Mouse (Mus musculus) heart, embryonic 10.5 days (tissue): ENCODE data around the gene Kdm2b. TPM values are rescaled to one million over a fixed set of nuclear protein-coding genes. Genes with fewer than 3 reads are reported as not detected.

Experiments used
- DNase-seq: peaks from one replicate; pipeline ENCODE4 v3.0.0-alpha.2; 2017; ENCODE audit warnings: low spot score
- H3K27ac ChIP-seq: fragments of 300-500 bp; sonication (generic); 2 replicates; pipeline ENCODE4 v1.5.1; 2016; ENCODE audit warnings: mild to moderate bottlenecking
- H3K27me3 ChIP-seq: fragments of 300-500 bp; sonication (generic); 2 replicates; pipeline ENCODE4 v1.6.1; 2016; ENCODE audit warnings: mild to moderate bottlenecking; ENCODE audit not compliant: poor library complexity, insufficient read depth, severe bottlenecking
- H3K36me3 ChIP-seq: fragments of 300-500 bp; sonication (generic); 2 replicates; pipeline ENCODE4 v1.6.1; 2016; ENCODE audit warnings: mild to moderate bottlenecking, moderate library complexity
- H3K4me1 ChIP-seq: fragments of 300-500 bp; sonication (generic); 2 replicates; pipeline ENCODE4 v1.6.1; 2016; ENCODE audit warnings: mild to moderate bottlenecking
- H3K4me3 ChIP-seq: fragments of 300-500 bp; sonication (generic); 2 replicates; pipeline ENCODE4 v1.5.1; 2016; ENCODE audit warnings: mild to moderate bottlenecking, moderate library complexity
- H3K9me3 ChIP-seq: fragments of 300-500 bp; sonication (generic); 2 replicates; pipeline ENCODE4 v1.6.1; 2016; ENCODE audit warnings: mild to moderate bottlenecking, moderate library complexity
- WGBS: fragments of 180-500 bp; shearing (Covaris S2); methylation state at CpG from one replicate; pipeline ENCODE4 v1.1.7; 2016; 5-methylcytosine and 5-hydroxymethylcytosine counted together
- polyA plus RNA-seq: library from polyadenylated mRNA; unstranded; fragments of >200 nt; fragmentation: Nextera tagmentation; extraction: Ambion mirVana; gene quantifications from 2 replicates; pipeline ENCODE4 v1.2.1, GENCODE M21; 2016

Gene Kdm2b
- polyA plus RNA-seq, 1 experiment from 2014 or later: 47.1 TPM

DNA sequence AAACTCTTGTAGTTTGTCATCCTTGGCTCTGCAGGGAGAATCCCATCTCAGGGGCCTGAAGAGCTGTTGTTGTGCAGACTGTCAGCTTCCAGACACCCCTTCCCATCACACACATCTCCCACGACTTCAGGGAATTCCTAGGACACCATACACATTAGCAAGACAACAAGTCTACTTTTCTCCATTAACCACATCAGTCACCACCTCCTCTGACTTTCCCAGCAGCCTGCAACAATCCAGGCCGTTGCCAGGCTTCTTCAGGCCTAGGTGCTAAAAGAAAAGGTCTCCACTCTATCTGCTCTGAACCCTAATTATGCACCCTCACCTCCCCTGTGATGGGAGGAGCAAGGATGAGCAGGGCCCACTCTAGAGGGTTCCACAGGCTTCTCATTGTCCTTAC is 99.2 kb downstream of the Kdm2b start:
- no peak overlapping the region for H3K27ac ChIP-seq
- no peak overlapping the region for H3K4me3 ChIP-seq
- no peaks in the 10 kb centered on the region for H3K27me3 ChIP-seq
- 52% methylated on average over 2 of the region's 2 CpGs for WGBS
- peaks cover 32% of the 10 kb centered on the region for H3K4me1 ChIP-seq
- H3K9me3 ChIP-seq: no peaks in the 10 kb centered on the region
- H3K36me3 ChIP-seq: 0 out of 2 replicates have a peak, but pooled peaks cover 13% of the 10 kb centered on the region
- no peak for DNase-seq

GRCm38 (mm10) chr5:122888612-122889214 is 100.9 kb downstream of the Kdm2b start:
- H3K27ac ChIP-seq: 0 out of 2 replicates have a peak overlapping the region, but pooled peaks have one; percentile 16
- H3K36me3 ChIP-seq: 0 out of 2 replicates have a peak, but pooled peaks cover 13% of the 10 kb centered on the region
- 93% methylated on average over 16 of the region's 16 CpGs for WGBS
- no peaks in the 10 kb centered on the region for H3K9me3 ChIP-seq
- no peak overlapping the region for H3K4me3 ChIP-seq
- DNase-seq: peak; percentile 66
- peaks cover 24% of the 10 kb centered on the region for H3K4me1 ChIP-seq
- H3K27me3 ChIP-seq: no peaks in the 10 kb centered on the region

- no peaks in the 10 kb centered on the region for H3K27me3 ChIP-seq
- DNase-seq: peak; percentile 69
- WGBS: 76% methylated on average over 8 of the region's 8 CpGs
- no peaks in the 10 kb centered on the region for H3K9me3 ChIP-seq
- 0 out of 2 replicates have a peak, but pooled peaks cover 12% of the 10 kb centered on the region for H3K36me3 ChIP-seq
- H3K27ac ChIP-seq: 0 out of 2 replicates have a peak overlapping the region, but pooled peaks have one; percentile 16
- no peak overlapping the region for H3K4me3 ChIP-seq
- H3K4me1 ChIP-seq: peaks cover 29% of the 10 kb centered on the region
Measured at GRCm38 (mm10) chr5:122887926-122888611, 101.6 kb downstream of the Kdm2b start.

DNA sequence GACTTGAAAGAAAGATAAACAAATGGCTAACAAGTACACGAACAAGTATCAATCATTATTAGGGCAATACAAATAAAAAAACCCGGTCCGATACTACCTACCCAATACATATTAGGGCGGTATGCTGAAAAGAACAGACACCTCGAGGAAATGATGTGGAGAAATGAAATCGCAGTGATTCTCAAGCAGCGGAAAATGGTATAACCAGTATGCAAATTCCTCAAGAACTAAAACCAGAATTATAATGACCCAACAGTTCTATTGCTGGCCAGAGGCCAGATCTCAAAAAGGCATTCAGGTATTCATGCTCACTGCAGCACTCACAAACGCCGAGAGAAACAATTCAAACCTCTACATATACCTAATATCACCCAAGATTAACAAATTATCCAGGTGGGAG is 102.6 kb downstream of the Kdm2b start:
- 90% methylated on average over 9 of the region's 9 CpGs for WGBS

GRCm38 (mm10) chr5:122884594-122885348 is 104.9 kb downstream of the Kdm2b start:
- H3K27ac ChIP-seq: no peak overlapping the region
- H3K27me3 ChIP-seq: no peaks in the 10 kb centered on the region
- peaks cover 21% of the 10 kb centered on the region for H3K4me1 ChIP-seq
- no peaks in the 10 kb centered on the region for H3K9me3 ChIP-seq
- WGBS: 78% methylated on average over 7 of the region's 7 CpGs
- peaks cover 39% of the 10 kb centered on the region for H3K36me3 ChIP-seq
- no peak overlapping the region for H3K4me3 ChIP-seq
- peak; percentile 33 for DNase-seq

More for the DNA sequence above, 102.6 kb downstream of the Kdm2b start:
- H3K36me3 ChIP-seq: peaks cover 17% of the 10 kb centered on the region; the same call in 1 of the 2 replicates
- H3K4me1 ChIP-seq: peaks cover 30% of the 10 kb centered on the region
- no peaks in the 10 kb centered on the region for H3K9me3 ChIP-seq
- H3K4me3 ChIP-seq: no peak overlapping the region
- peak; percentile 17 for DNase-seq
- no peak overlapping the region for H3K27ac ChIP-seq
- no peaks in the 10 kb centered on the region for H3K27me3 ChIP-seq

GRCm38 (mm10) chr5:122883652-122884235 is 105.9 kb downstream of the Kdm2b start:
- H3K4me3 ChIP-seq: no peak overlapping the region
- no peaks in the 10 kb centered on the region for H3K9me3 ChIP-seq
- DNase-seq: peak; percentile 53
- H3K27ac ChIP-seq: no peak overlapping the region
- no peaks in the 10 kb centered on the region for H3K27me3 ChIP-seq
- peaks cover 50% of the 10 kb centered on the region for H3K36me3 ChIP-seq
- 44% methylated on average over 2 of the region's 2 CpGs for WGBS
- peaks cover 16% of the 10 kb centered on the region for H3K4me1 ChIP-seq

- H3K27me3 ChIP-seq: no peaks in the 10 kb centered on the region
- WGBS: 78% methylated on average over 9 of the region's 9 CpGs
- H3K36me3 ChIP-seq: peaks cover 49% of the 10 kb centered on the region
Measured at GRCm38 (mm10) chr5:122883237-122883636, 106.4 kb downstream of the Kdm2b start.

DNA sequence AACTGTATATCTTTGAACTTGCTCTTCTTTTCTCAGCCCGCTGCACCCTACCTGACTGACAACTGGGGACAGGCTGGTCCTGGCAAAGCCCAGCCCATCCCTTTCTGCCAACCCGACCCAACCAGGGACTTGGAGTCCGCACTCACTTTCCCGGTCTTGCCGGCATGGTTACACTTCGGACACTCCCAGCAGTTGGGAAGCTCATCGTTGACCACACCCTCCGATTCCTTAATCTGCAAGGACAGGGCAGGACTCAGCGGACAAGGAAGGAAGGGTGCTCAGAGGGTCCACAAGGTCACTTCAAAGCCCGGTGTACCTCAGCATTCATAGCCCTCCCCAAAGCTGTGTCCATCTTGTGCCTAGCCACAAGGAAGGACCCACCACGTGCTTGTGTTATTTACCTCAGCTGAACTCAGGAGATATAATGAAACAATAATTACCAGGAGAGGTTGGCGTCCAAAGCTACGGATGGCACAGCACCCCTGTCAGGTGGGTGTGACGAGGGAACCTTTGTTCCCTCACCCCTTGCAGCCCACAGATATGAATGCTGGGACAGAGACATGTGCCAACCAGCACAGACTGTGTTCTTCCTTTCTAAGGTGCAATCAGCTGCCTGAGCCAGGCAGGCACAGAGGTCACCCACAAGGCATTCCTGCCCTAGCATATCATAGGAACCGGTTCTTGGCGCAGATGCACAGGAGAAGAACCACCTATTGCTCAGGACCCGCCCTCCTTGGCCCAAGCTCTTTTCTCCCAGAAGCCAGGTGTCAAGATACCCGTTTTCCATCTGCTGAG is 107.2 kb downstream of the Kdm2b start:
- Histone ChIP-seq H3K4me1 (0 out of 2 replicates have a peak, but pooled peaks cover 7% of the 10 kb centered on the region), H3K27ac (no peak overlapping the region), H3K27me3 (no peaks in the 10 kb centered on the region), H3K36me3 (peaks cover 52% of the 10 kb centered on the region), H3K9me3 (no peaks in the 10 kb centered on the region), H3K4me3 (no peak overlapping the region)
- peak; percentile 73 for DNase-seq
- 88% methylated on average over 18 of the region's 18 CpGs for WGBS

More at GRCm38 (mm10) chr5:122883237-122883636, 106.4 kb downstream of the Kdm2b start:
- Histone ChIP-seq H3K4me1 (peaks cover 11% of the 10 kb centered on the region), H3K4me3 (no peak overlapping the region), H3K27ac (no peak overlapping the region), H3K9me3 (no peaks in the 10 kb centered on the region)
- peak; percentile 73 for DNase-seq

- WGBS: 66% methylated on average over 5 of the region's 5 CpGs
- Histone ChIP-seq H3K4me3 (no peak overlapping the region), H3K27ac (no peak overlapping the region), H3K4me1 (0 out of 2 replicates have a peak, but pooled peaks cover 7% of the 10 kb centered on the region), H3K9me3 (no peaks in the 10 kb centered on the region), H3K27me3 (no peaks in the 10 kb centered on the region), H3K36me3 (peaks cover 62% of the 10 kb centered on the region)
- DNase-seq: peak; percentile 87
Measured at GRCm38 (mm10) chr5:122881313-122881712, 108.3 kb downstream of the Kdm2b start.

GRCm38 (mm10) chr5:122880241-122880980 is 109.2 kb downstream of the Kdm2b start:
- Histone ChIP-seq H3K4me3 (no peak overlapping the region), H3K4me1 (0 out of 2 replicates have a peak, but pooled peaks cover 7% of the 10 kb centered on the region), H3K27ac (no peak overlapping the region), H3K27me3 (no peaks in the 10 kb centered on the region), H3K9me3 (no peaks in the 10 kb centered on the region), H3K36me3 (peaks cover 67% of the 10 kb centered on the region)
- WGBS: 92% methylated on average over 37 of the region's 37 CpGs
- DNase-seq: peak; percentile 76

DNA sequence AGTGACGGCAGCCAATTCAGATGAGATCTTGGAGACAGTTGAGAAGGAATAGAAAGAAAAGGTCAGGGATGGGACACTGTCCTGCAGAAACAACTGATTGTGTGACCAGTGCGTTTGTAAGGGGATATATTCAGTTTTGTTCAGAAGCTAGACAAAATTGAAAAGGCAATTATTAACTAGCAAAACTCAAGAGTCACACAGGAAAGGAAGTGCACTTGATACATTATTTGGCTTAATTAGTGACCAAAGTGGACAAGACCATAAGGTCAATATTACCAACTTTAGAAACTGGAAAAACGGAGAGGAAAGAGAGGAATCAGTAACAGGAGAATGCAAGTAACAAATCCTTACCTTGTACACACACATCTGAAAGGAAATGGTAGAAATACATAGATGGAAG is 113.0 kb downstream of the Kdm2b start:
- Histone ChIP-seq H3K4me1 (no peaks in the 10 kb centered on the region), H3K27ac (no peak overlapping the region), H3K9me3 (no peaks in the 10 kb centered on the region), H3K4me3 (no peak overlapping the region), H3K27me3 (no peaks in the 10 kb centered on the region), H3K36me3 (peaks cover 75% of the 10 kb centered on the region)
- 87% methylated on average over 3 of the region's 3 CpGs for WGBS
- DNase-seq: no peak
